ENCODE assay signal across 23 mouse cellular contexts in genomic region chr15:41984267-41984666, GRCm38 (mm10).
"Had no signal": no experiment of that assay in that cellular context is flagged by ENCODE, and none has a peak within 500 bp of the region (broad histone marks: within the 10 kb centered on the region; RNA-seq: fewer than 3 reads in every experiment).

No protein-coding gene starts in this region.

- ATAC-seq: liver, postnatal 0 days; lung, postnatal 0 days; midbrain, embryonic 15.5 days had no signal

- H3K36me3 ChIP-seq: kidney, embryonic 15.5 days; limb, embryonic 15.5 days; midbrain, embryonic 10.5 days; midbrain, embryonic 15.5 days; neural tube, embryonic 12.5 days; neural tube, embryonic 15.5 days had no signal

- H3K4me3 ChIP-seq: kidney, embryonic 15.5 days; limb, embryonic 15.5 days; megakaryocyte, embryonic 14.5 days; midbrain, embryonic 10.5 days; midbrain, embryonic 15.5 days; neural tube, embryonic 12.5 days; neural tube, embryonic 15.5 days had no signal

- H3K4me2 ChIP-seq: kidney, embryonic 15.5 days; limb, embryonic 15.5 days; liver, embryonic 11.5 days; lung, embryonic 14.5 days; midbrain, embryonic 15.5 days; neural tube, embryonic 12.5 days; neural tube, embryonic 15.5 days had no signal

- H3K4me1 ChIP-seq: megakaryocyte, embryonic 14.5 days; midbrain, embryonic 10.5 days; midbrain, embryonic 15.5 days; neural tube, embryonic 12.5 days; neural tube, embryonic 15.5 days had no signal

- H3K27ac ChIP-seq: kidney, embryonic 15.5 days; limb, embryonic 15.5 days; liver, embryonic 14.5 days; midbrain, embryonic 10.5 days; midbrain, embryonic 15.5 days; neural tube, embryonic 12.5 days; neural tube, embryonic 15.5 days; stomach, postnatal 0 days had no signal

- H3K9ac ChIP-seq: kidney, embryonic 15.5 days; limb, embryonic 15.5 days; liver, embryonic 14.5 days; liver, postnatal 0 days; lung, embryonic 14.5 days; midbrain, embryonic 15.5 days; neural tube, embryonic 12.5 days; neural tube, embryonic 15.5 days had no signal

- H3K9me3 ChIP-seq: kidney, embryonic 15.5 days; limb, embryonic 15.5 days; megakaryocyte, embryonic 14.5 days; midbrain, embryonic 10.5 days; midbrain, embryonic 15.5 days; neural tube, embryonic 12.5 days; neural tube, embryonic 15.5 days had no signal

- H3K27me3 ChIP-seq: kidney, embryonic 15.5 days; limb, embryonic 15.5 days; megakaryocyte, embryonic 14.5 days; midbrain, embryonic 15.5 days; neural tube, embryonic 12.5 days; neural tube, embryonic 15.5 days had no signal

- DNase-seq: kidney, adult 11 months; kidney, adult 8-10 months; kidney, postnatal 10 days; kidney, postnatal 36 days; left cerebral cortex, postnatal 4 days; liver, postnatal 0 days; lung, embryonic 14.5 days; right cerebral cortex, adult 18-20 months; right cerebral cortex, postnatal 14 days; right cerebral cortex, postnatal 4 days; thymus, adult 2 months; thymus, postnatal 25 days had no signal
